Mouse (Mus musculus) MEL (cell line): Measurements from ENCODE around the gene Tomm40.

ENCODE experiments used
- CTCF ChIP-seq, 3 experiments: IDR thresholded peaks in 2 of 3; conservative IDR thresholded peaks in 1 of 3; 2 replicates each; pipeline ENCODE4 v1.5.1; 2011 to 2012; ENCODE audit warnings: low read length in 3 of 3, low read depth in 2 of 3, mild to moderate bottlenecking in 2 of 3, improper control_type of control experiment in 1 of 3, inconsistent platforms in 1 of 3, mixed read lengths in 1 of 3, moderate library complexity in 1 of 3; ENCODE audit not compliant: control insufficient read depth in 1 of 3, insufficient read depth in 1 of 3, poor library complexity in 1 of 3, severe bottlenecking in 1 of 3
- GABPA ChIP-seq: IDR thresholded peaks from 2 replicates; pipeline ENCODE4 v1.6.1; 2012; ENCODE audit warnings: low read depth, mild to moderate bottlenecking, inconsistent platforms, low read length, improper control_type of control experiment, moderate library complexity
- MEF2A ChIP-seq: IDR thresholded peaks from 2 replicates; pipeline ENCODE4 v1.6.1; 2014; ENCODE audit warnings: low read depth, mild to moderate bottlenecking, inconsistent platforms, low read length, improper control_type of control experiment; ENCODE audit not compliant: poor library complexity, insufficient replicate concordance, severe bottlenecking; ENCODE audit errors: extremely low read depth
- POLR2A ChIP-seq, 2 experiments: IDR thresholded peaks; 2 replicates each; pipeline ENCODE4 v1.6.1; 2011 to 2012; ENCODE audit warnings: low read length in 2 of 2, mild to moderate bottlenecking in 2 of 2, control low read depth in 1 of 2, improper control_type of control experiment in 1 of 2, low read depth in 1 of 2, moderate library complexity in 1 of 2; ENCODE audit not compliant: control insufficient read depth in 1 of 2, insufficient read depth in 1 of 2, poor library complexity in 1 of 2

DNA sequence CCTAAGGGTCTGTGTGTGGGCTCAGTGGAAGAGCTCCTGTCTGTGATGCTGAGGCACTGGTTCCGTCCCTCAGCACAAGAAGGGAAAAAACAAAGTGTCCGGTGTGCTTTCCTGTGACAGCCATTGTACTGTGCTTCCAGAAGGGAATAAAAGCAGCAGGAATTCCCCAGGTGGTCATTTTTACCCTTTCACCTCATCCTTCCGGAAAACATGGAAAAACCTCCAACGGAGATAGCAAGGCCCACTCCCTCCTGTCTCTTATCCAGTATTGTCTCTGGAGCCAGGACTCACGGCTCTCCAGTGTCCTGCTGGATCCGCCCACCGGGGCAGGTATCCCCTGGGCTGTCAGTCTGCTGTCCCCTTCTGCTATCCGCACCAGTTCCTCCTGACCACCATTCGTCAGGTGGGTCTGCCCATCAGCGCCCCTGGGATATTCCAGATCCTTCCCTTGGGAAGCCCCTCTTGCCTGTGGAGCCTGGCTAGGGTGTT is 19.0 kb upstream of the Tomm40 start:
- TF ChIP-seq MEF2A (no peak), GABPA (no peak), POLR2A (IDR thresholded peaks at IDR 0.05; ENCODE audit: control insufficient read depth in 1 of 2, insufficient read depth in 1 of 2, low read depth in 1 of 2, low read length in 2 of 2, poor library complexity in 1 of 2) (no peak), CTCF (IDR thresholded peaks at IDR 0.05 in 2 of 3, conservative IDR thresholded peaks at IDR 0.05 in 1 of 3; ENCODE audit: control insufficient read depth in 1 of 3, insufficient read depth in 1 of 3, low read depth in 2 of 3, low read length in 3 of 3, poor library complexity in 1 of 3, severe bottlenecking in 1 of 3) (no peak)
